Comparison of ENCODE assay signal across 24 mouse cellular contexts in the genomic region with DNA sequence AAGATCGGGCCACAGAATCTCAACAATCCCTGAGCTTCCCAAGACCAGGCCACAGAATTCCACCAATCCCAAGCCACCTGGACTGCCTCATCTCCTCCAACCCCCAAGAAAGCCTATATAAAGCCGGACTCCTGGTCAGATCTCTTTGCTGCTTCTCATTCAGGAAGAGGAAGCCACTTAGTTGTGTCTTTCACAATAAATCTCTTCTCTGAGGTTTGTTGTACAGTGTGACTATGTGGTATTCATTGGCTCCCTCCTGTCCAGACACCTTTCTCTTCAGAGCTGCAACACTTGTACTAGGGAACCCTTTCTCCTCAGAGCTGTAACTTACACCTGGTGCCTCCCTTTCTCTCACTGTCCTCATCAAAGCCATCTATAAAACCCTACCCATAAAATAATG.
"Had no signal": no experiment of that assay in that cellular context is flagged by ENCODE, and none has a peak within 500 bp of the region (broad histone marks: within the 10 kb centered on the region; RNA-seq: fewer than 3 reads in every experiment).

No protein-coding gene starts in this region.

- H3K36me3 ChIP-seq: liver, embryonic 15.5 days; lung, embryonic 15.5 days; midbrain, embryonic 15.5 days; neural tube, embryonic 15.5 days; stomach, embryonic 15.5 days had no signal

- H3K4me2 ChIP-seq: liver, embryonic 15.5 days; lung, embryonic 15.5 days; midbrain, embryonic 11.5 days; midbrain, embryonic 13.5 days; midbrain, embryonic 15.5 days; neural tube, embryonic 13.5 days; neural tube, embryonic 15.5 days; stomach, embryonic 15.5 days had no signal

- ATAC-seq: liver, postnatal 0 days; lung, postnatal 0 days; midbrain, embryonic 13.5 days; midbrain, embryonic 15.5 days had no signal

- H3K27me3 ChIP-seq: liver, embryonic 15.5 days; lung, embryonic 15.5 days; midbrain, embryonic 13.5 days; midbrain, embryonic 15.5 days; neural tube, embryonic 13.5 days; neural tube, embryonic 15.5 days; stomach, embryonic 15.5 days had no signal

- DNase-seq: liver, postnatal 0 days; lung, adult 2 months; lung, postnatal 14 days; lung, postnatal 36 days; retina, postnatal 1 day; right cerebral cortex, adult 18-20 months; right cerebral cortex, postnatal 25 days; spleen, adult 18-20 months; thymus, adult 2 months; thymus, postnatal 25 days; thymus, postnatal 4 days had no signal

- H3K4me3 ChIP-seq: liver, embryonic 15.5 days; lung, embryonic 15.5 days; megakaryocyte, embryonic 14.5 days; midbrain, embryonic 13.5 days; midbrain, embryonic 15.5 days; myocyte; neural tube, embryonic 13.5 days; neural tube, embryonic 15.5 days; stomach, embryonic 15.5 days had no signal

- H3K9me3 ChIP-seq: liver, embryonic 15.5 days; lung, embryonic 15.5 days; megakaryocyte, embryonic 14.5 days; midbrain, embryonic 13.5 days; midbrain, embryonic 15.5 days; neural tube, embryonic 13.5 days; neural tube, embryonic 15.5 days; stomach, embryonic 15.5 days had no signal

- H3K9ac ChIP-seq: liver, embryonic 15.5 days; liver, postnatal 0 days; lung, embryonic 15.5 days; midbrain, embryonic 13.5 days; midbrain, embryonic 15.5 days; neural tube, embryonic 13.5 days; neural tube, embryonic 15.5 days; stomach, embryonic 15.5 days had no signal

- H3K4me1 ChIP-seq: midbrain, embryonic 13.5 days; midbrain, embryonic 15.5 days; neural tube, embryonic 13.5 days; neural tube, embryonic 15.5 days; stomach, embryonic 15.5 days had no signal

- H3K27ac ChIP-seq: liver, embryonic 15.5 days; lung, embryonic 15.5 days; macrophage; midbrain, embryonic 13.5 days; midbrain, embryonic 15.5 days; neural tube, embryonic 13.5 days; neural tube, embryonic 15.5 days; stomach, embryonic 15.5 days; stomach, postnatal 0 days had no signal
